Mouse (Mus musculus): ENCODE results near the gene Tap1. TPM values are rescaled to one million over a fixed set of nuclear protein-coding genes. Genes with fewer than 3 reads are reported as not detected.

Tap1 gene
- polyA plus RNA-seq, 1 experiment from 2014 or later = 1.9 TPM

GRCm38 (mm10) chr17:34205021-34205745, 17.8 kb downstream of the Tap1 start:
- Histone ChIP-seq H3K4me3 (ENCODE audit: control insufficient read depth in 1 of 2, insufficient read depth in 1 of 2, low read depth in 1 of 2, low read length in 2 of 2) (peak overlapping the region; percentile 81 to 92), H3K4me2 (ENCODE audit: low read length) (peak overlapping the region; percentile 97), H3K4me1 (ENCODE audit: control insufficient read depth in 2 of 2, insufficient read depth in 2 of 2, low read length in 2 of 2) (peaks cover 4 to 5% of the 10 kb centered on the region in 2 experiments; a peak in 2 of 4 replicates), H3K27me3 (ENCODE audit: control insufficient read depth, insufficient read depth, low read length) (peaks cover 45% of the 10 kb centered on the region), H3K9ac (ENCODE audit: low read length) (peak overlapping the region; percentile 80), H3K36me3 (ENCODE audit: control insufficient read depth, insufficient read depth, low read length) (no peaks in the 10 kb centered on the region), H3K27ac (replicated peaks in 1 of 2; ENCODE audit: control insufficient read depth in 1 of 2, insufficient read depth in 1 of 2, low read depth in 2 of 2, low read length in 2 of 2) (no peak overlapping the region), H3K9me3 (ENCODE audit: control insufficient read depth, low read length) (no peaks in the 10 kb centered on the region)
- ATAC-seq (ENCODE audit: insufficient number of reproducible peaks, insufficient read depth, low FRiP score, low read depth) = no peak
- 8% methylated on average over 18 of the region's 18 CpGs for whole genome bisulfite sequencing

GRCm38 (mm10) chr17:34205746-34206176, 18.4 kb downstream of the Tap1 start:
- H3K27me3 ChIP-seq (ENCODE audit: control insufficient read depth, insufficient read depth, low read length) = peaks cover 46% of the 10 kb centered on the region
- no peak for ATAC-seq (ENCODE audit: insufficient number of reproducible peaks, insufficient read depth, low FRiP score, low read depth)

GRCm38 (mm10) chr17:34206731-34207130, 19.4 kb downstream of the Tap1 start:
- Histone ChIP-seq H3K27me3 (ENCODE audit: control insufficient read depth, insufficient read depth, low read length) (peaks cover 46% of the 10 kb centered on the region), H3K4me2 (ENCODE audit: low read length) (no peak overlapping the region), H3K27ac (replicated peaks in 1 of 2; ENCODE audit: control insufficient read depth in 1 of 2, insufficient read depth in 1 of 2, low read depth in 2 of 2, low read length in 2 of 2) (no peak overlapping the region), H3K9me3 (ENCODE audit: control insufficient read depth, low read length) (no peaks in the 10 kb centered on the region), H3K4me1 (ENCODE audit: control insufficient read depth in 2 of 2, insufficient read depth in 2 of 2, low read length in 2 of 2) (peaks cover 4 to 5% of the 10 kb centered on the region in 2 experiments; a peak in 2 of 4 replicates), H3K36me3 (ENCODE audit: control insufficient read depth, insufficient read depth, low read length) (no peaks in the 10 kb centered on the region), H3K4me3 (ENCODE audit: control insufficient read depth in 1 of 2, insufficient read depth in 1 of 2, low read depth in 1 of 2, low read length in 2 of 2) (no peak overlapping the region), H3K9ac (ENCODE audit: low read length) (no peak overlapping the region)
- ATAC-seq (ENCODE audit: insufficient number of reproducible peaks, insufficient read depth, low FRiP score, low read depth) = no peak
- 84% methylated on average over 5 of the region's 5 CpGs for whole genome bisulfite sequencing

More at GRCm38 (mm10) chr17:34205746-34206176, 18.4 kb downstream of the Tap1 start:
- Histone ChIP-seq H3K4me2 (ENCODE audit: low read length) (peak overlapping the region; percentile 97), H3K4me1 (ENCODE audit: control insufficient read depth in 2 of 2, insufficient read depth in 2 of 2, low read length in 2 of 2) (peaks cover 4 to 5% of the 10 kb centered on the region in 2 experiments; a peak in 2 of 4 replicates), H3K9ac (ENCODE audit: low read length) (no peak overlapping the region; the same call in 1 of the 2 replicates), H3K9me3 (ENCODE audit: control insufficient read depth, low read length) (no peaks in the 10 kb centered on the region), H3K4me3 (ENCODE audit: control insufficient read depth in 1 of 2, insufficient read depth in 1 of 2, low read depth in 1 of 2, low read length in 2 of 2) (peak overlapping the region in 1 of 2 experiments; percentile 81; a peak in 2 of 4 replicates), H3K36me3 (ENCODE audit: control insufficient read depth, insufficient read depth, low read length) (no peaks in the 10 kb centered on the region), H3K27ac (replicated peaks in 1 of 2; ENCODE audit: control insufficient read depth in 1 of 2, insufficient read depth in 1 of 2, low read depth in 2 of 2, low read length in 2 of 2) (no peak overlapping the region)
- WGBS = 17% methylated on average over 9 of the region's 9 CpGs

- Histone ChIP-seq H3K4me1 (ENCODE audit: control insufficient read depth in 2 of 2, insufficient read depth in 2 of 2, low read length in 2 of 2) (peaks cover 4 to 5% of the 10 kb centered on the region in 2 experiments; a peak in 2 of 4 replicates), H3K9ac (ENCODE audit: low read length) (no peak overlapping the region), H3K4me3 (ENCODE audit: control insufficient read depth in 1 of 2, insufficient read depth in 1 of 2, low read depth in 1 of 2, low read length in 2 of 2) (no peak overlapping the region), H3K27me3 (ENCODE audit: control insufficient read depth, insufficient read depth, low read length) (peaks cover 53% of the 10 kb centered on the region), H3K27ac (replicated peaks in 1 of 2; ENCODE audit: control insufficient read depth in 1 of 2, insufficient read depth in 1 of 2, low read depth in 2 of 2, low read length in 2 of 2) (no peak overlapping the region), H3K36me3 (ENCODE audit: control insufficient read depth, insufficient read depth, low read length) (no peaks in the 10 kb centered on the region), H3K4me2 (ENCODE audit: low read length) (no peak overlapping the region), H3K9me3 (ENCODE audit: control insufficient read depth, low read length) (no peaks in the 10 kb centered on the region)
- 55% methylated on average over 3 of the region's 3 CpGs for WGBS
- no peak for ATAC-seq (ENCODE audit: insufficient number of reproducible peaks, insufficient read depth, low FRiP score, low read depth)
Observed at GRCm38 (mm10) chr17:34207456-34207855, 20.1 kb downstream of the Tap1 start.

GRCm38 (mm10) chr17:34207866-34208265, 20.5 kb downstream of the Tap1 start:
- no peak overlapping the region for H3K9ac ChIP-seq (ENCODE audit: low read length)
- no peaks in the 10 kb centered on the region for H3K9me3 ChIP-seq (ENCODE audit: control insufficient read depth, low read length)
- no peak overlapping the region for H3K27ac ChIP-seq (replicated peaks in 1 of 2; ENCODE audit: control insufficient read depth in 1 of 2, insufficient read depth in 1 of 2, low read depth in 2 of 2, low read length in 2 of 2)
- peaks cover 4 to 5% of the 10 kb centered on the region in 2 experiments; a peak in 2 of 4 replicates for H3K4me1 ChIP-seq (ENCODE audit: control insufficient read depth in 2 of 2, insufficient read depth in 2 of 2, low read length in 2 of 2)
- no peak overlapping the region for H3K4me2 ChIP-seq (ENCODE audit: low read length)
- H3K4me3 ChIP-seq (ENCODE audit: control insufficient read depth in 1 of 2, insufficient read depth in 1 of 2, low read depth in 1 of 2, low read length in 2 of 2) = no peak overlapping the region
- ATAC-seq (ENCODE audit: insufficient number of reproducible peaks, insufficient read depth, low FRiP score, low read depth) = no peak
- no peaks in the 10 kb centered on the region for H3K36me3 ChIP-seq (ENCODE audit: control insufficient read depth, insufficient read depth, low read length)
- 96% methylated on average over 9 of the region's 9 CpGs for WGBS
- peaks cover 55% of the 10 kb centered on the region for H3K27me3 ChIP-seq (ENCODE audit: control insufficient read depth, insufficient read depth, low read length)

- H3K9me3 ChIP-seq (ENCODE audit: control insufficient read depth, low read length) = no peaks in the 10 kb centered on the region
- H3K9ac ChIP-seq (ENCODE audit: low read length) = no peak overlapping the region
- 18% methylated on average over 10 of the region's 10 CpGs for WGBS
- H3K27ac ChIP-seq (replicated peaks in 1 of 2; ENCODE audit: control insufficient read depth in 1 of 2, insufficient read depth in 1 of 2, low read depth in 2 of 2, low read length in 2 of 2) = no peak overlapping the region
- peaks cover 4 to 5% of the 10 kb centered on the region in 2 experiments; a peak in 2 of 4 replicates for H3K4me1 ChIP-seq (ENCODE audit: control insufficient read depth in 2 of 2, insufficient read depth in 2 of 2, low read length in 2 of 2)
- H3K4me2 ChIP-seq (ENCODE audit: low read length) = no peak overlapping the region
- peaks cover 57% of the 10 kb centered on the region for H3K27me3 ChIP-seq (ENCODE audit: control insufficient read depth, insufficient read depth, low read length)
- H3K4me3 ChIP-seq (ENCODE audit: control insufficient read depth in 1 of 2, insufficient read depth in 1 of 2, low read depth in 1 of 2, low read length in 2 of 2) = no peak overlapping the region
- H3K36me3 ChIP-seq (ENCODE audit: control insufficient read depth, insufficient read depth, low read length) = no peaks in the 10 kb centered on the region
- no peak for ATAC-seq (ENCODE audit: insufficient number of reproducible peaks, insufficient read depth, low FRiP score, low read depth)
Observed at GRCm38 (mm10) chr17:34208421-34208820, 21.1 kb downstream of the Tap1 start.

GRCm38 (mm10) chr17:34209680-34210079, 22.3 kb downstream of the Tap1 start:
- Histone ChIP-seq H3K27me3 (ENCODE audit: control insufficient read depth, insufficient read depth, low read length) (peaks cover 70% of the 10 kb centered on the region), H3K4me1 (ENCODE audit: control insufficient read depth in 2 of 2, insufficient read depth in 2 of 2, low read length in 2 of 2) (peaks cover 4 to 5% of the 10 kb centered on the region in 2 experiments; a peak in 2 of 4 replicates), H3K9ac (ENCODE audit: low read length) (no peak overlapping the region), H3K36me3 (ENCODE audit: control insufficient read depth, insufficient read depth, low read length) (no peaks in the 10 kb centered on the region), H3K4me3 (ENCODE audit: control insufficient read depth in 1 of 2, insufficient read depth in 1 of 2, low read depth in 1 of 2, low read length in 2 of 2) (no peak overlapping the region), H3K4me2 (ENCODE audit: low read length) (no peak overlapping the region), H3K27ac (replicated peaks in 1 of 2; ENCODE audit: control insufficient read depth in 1 of 2, insufficient read depth in 1 of 2, low read depth in 2 of 2, low read length in 2 of 2) (no peak overlapping the region), H3K9me3 (ENCODE audit: control insufficient read depth, low read length) (no peaks in the 10 kb centered on the region)
- WGBS = 52% methylated on average over 3 of the region's 3 CpGs
- ATAC-seq (ENCODE audit: insufficient number of reproducible peaks, insufficient read depth, low FRiP score, low read depth) = no peak
